Mouse (Mus musculus) bone marrow, adult 2 months (tissue): ENCODE measurements around the gene Cdadc1.

Experiments used
- CTCF ChIP-seq: fragments of 200-500 bp; IDR thresholded peaks from 2 replicates; pipeline ENCODE4 v1.5.1; 2011; ENCODE audit warnings: low read length, control low read depth; ENCODE audit not compliant: control insufficient read depth, insufficient read depth
- POLR2A ChIP-seq: fragments of 200-500 bp; IDR thresholded peaks from 2 replicates; pipeline ENCODE4 v1.6.1; 2011; ENCODE audit warnings: low read depth, mild to moderate bottlenecking, control low read depth, low read length, borderline replicate concordance; ENCODE audit not compliant: control insufficient read depth

- TF ChIP-seq POLR2A, result no peak
- no peak for TF ChIP-seq CTCF
These were observed 45.8 kb upstream of the Cdadc1 start for GRCm38 (mm10) chr14:59643582-59643981.
